Mouse (Mus musculus) mature B cell (primary cell): ENCODE results near the gene Maats1.

Source experiments
- in situ Hi-C: fragments of 300-500 bp; cut with MboI; formaldehyde crosslinking; loops from 2 replicates; pipeline ENCODE4 v1.14.3; 2019

Gene Maats1

DNA sequence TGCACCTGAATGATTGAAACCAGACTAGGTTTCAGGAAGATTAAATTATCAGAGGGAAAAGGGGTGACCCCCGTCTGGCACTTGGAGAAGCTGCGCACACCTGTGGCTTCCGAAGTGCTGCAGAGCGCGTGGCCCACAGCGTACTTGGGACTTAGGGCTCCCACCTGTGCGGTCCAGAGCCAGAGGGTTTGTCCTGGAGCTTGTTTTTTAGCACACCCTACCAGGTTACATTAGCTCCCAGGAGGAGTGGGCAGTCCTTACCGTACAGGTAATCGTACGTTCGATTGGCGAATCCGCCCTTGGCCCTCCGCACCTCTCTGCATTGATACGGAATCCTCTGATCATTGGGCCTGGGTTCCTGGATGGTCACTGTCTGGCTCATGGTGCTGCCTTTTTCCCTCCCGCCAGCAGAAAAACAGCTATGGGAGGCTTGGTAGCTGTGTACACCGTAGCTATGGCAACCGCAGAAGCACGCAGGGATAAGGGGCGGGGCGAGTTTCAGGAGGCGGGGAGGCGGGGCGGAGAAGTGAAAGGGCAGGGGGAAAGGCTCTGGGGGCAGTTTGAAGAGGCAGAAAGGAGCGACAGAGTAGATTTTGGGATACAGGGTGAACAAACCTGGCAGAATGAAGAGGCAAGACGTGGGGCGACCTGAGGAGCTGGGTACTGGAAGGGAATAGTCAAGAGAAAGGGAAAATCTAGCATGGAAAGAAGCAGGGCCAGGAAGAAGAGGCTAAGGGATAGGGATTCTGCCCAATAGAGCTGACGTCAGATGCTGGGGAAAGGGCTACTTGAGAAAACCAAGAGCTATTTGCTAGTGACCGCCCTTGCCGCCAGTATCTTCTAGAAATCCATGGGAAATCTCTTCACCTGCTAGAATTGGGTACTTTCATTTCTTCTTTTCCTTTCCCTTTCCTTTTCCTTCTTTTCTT lies at the start of gene Maats1:
TSS of gene Maats1 (minus strand) at position 748 of the 929 bp plus-strand sequence.
- in situ Hi-C loops = loop anchor here (10.0 kb wide), 2 partner anchors 163 to 383 kb away; no protein-coding TSS in a partner anchor

DNA sequence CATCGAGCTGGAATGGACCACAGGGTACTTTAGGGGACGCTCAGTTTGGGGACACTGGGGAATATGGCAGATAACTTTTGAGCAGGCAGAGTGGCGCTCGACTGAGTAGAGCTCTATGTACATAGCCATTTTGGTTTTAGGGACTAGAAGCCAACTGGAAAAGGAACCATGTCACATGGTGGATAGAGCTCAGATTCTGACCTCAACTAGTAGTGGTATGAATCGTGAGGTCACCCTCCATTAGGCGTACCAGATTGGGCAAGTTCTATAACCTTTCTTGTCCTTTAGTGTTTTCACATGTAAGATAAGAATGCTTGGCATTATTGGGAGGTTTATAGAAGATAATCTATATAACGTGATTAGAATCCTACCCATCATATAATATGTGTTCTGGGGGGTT lies 48.4 kb upstream of the Maats1 start:
- in situ Hi-C loops = no loop called here

- in situ Hi-C loops = no loop called here
Measured at GRCm38 (mm10) chr16:38389284-38389893, 47.4 kb upstream of the Maats1 start.

- in situ Hi-C loops = no loop called here
Measured at GRCm38 (mm10) chr16:38388757-38389156, 46.8 kb upstream of the Maats1 start.

GRCm38 (mm10) chr16:38387389-38387788 lies 45.4 kb upstream of the Maats1 start:
- in situ Hi-C loops = no loop called here

DNA sequence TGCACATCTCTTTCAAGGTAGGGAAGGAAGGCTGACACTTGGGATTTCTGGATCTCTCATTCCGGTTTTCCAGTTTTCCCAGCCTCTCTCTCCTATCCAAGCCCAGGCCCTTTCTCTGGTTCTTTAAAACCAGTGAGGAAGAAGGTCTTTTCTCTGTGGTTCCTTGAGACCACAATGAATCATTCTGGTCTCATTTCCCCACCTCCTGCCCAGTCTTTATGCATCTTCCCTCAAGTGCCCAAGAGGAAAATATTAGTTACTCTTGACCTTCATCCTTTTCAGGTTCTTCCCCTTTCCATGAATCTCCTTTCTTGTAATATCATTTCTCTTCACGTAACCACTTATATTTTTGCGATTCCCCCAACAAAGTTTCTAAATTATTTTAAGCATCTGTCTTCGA lies 43.8 kb upstream of the Maats1 start:
- in situ Hi-C loops = no loop called here

GRCm38 (mm10) chr16:38385184-38385634 lies 43.3 kb upstream of the Maats1 start:
- in situ Hi-C loops = no loop called here

- in situ Hi-C loops = no loop called here
Measured at GRCm38 (mm10) chr16:38383683-38384082, 41.7 kb upstream of the Maats1 start.

DNA sequence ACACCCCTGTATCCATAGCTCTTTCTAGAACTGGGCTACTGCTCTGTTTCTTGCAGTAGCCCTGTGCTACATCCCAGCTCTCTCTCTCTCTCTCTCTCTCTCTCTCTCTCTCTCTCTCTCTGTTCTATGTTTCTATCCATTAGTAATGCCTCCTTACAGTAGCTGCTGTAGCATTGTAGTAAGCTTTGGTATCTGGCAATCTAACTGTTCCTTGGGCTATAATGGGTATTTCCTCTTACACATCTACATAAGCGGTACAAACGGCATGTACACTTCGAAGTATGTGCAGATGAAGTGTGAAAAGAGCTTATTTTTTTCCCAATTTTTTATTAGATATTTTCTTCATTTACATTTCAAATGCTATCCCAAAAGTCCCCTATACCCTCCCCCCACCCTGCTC lies 38.0 kb upstream of the Maats1 start:
- in situ Hi-C loops = no loop called here

- in situ Hi-C loops = no loop called here
Measured at GRCm38 (mm10) chr16:38379493-38379892, 37.5 kb upstream of the Maats1 start.

- in situ Hi-C loops = no loop called here
Measured at GRCm38 (mm10) chr16:38379088-38379487, 37.1 kb upstream of the Maats1 start.

GRCm38 (mm10) chr16:38378591-38378990 lies 36.6 kb upstream of the Maats1 start:
- in situ Hi-C loops = no loop called here

GRCm38 (mm10) chr16:38377546-38377945 lies 35.6 kb upstream of the Maats1 start:
- in situ Hi-C loops = no loop called here

GRCm38 (mm10) chr16:38376841-38377249 lies 34.9 kb upstream of the Maats1 start:
- in situ Hi-C loops = no loop called here

- in situ Hi-C loops = no loop called here
Measured at GRCm38 (mm10) chr16:38376163-38376840, 34.4 kb upstream of the Maats1 start.

- in situ Hi-C loops = no loop called here
Measured at GRCm38 (mm10) chr16:38375182-38375581, 33.2 kb upstream of the Maats1 start.

DNA sequence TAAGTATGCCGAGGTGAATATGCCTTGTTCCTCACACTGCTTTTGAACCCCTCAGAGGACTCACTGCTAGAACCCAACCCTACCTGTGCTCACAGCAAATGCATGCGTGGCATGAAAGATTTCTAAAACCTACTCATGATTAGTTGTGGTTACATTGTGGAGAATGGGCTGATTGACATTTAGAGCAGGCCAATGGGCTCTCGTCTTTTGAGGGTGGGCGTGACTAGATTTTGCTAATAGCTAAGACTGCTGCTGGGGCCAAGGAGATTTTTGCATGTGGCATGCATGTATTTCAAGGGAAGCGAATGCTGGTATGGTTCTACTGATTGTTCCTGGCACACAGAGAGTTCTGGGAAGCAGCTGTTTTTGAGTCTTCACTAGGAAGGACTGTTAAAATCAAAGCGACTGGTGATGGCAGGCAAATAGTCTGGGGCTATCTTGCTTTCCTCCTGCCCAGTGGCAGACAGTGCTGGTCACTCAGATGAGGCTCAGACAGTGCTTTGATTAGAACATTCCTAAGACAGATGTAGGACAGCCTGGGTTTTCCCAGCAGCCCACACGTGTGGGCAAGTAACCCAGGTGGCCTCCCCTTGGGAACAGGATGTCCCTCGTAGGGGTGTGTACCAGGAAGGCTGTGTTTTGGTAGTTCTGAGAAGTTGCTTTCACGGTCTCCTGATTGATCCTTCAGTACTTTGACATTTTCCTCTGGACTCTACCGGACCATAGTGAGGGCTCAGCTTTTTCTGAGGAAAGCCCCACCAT lies 32.6 kb upstream of the Maats1 start:
- in situ Hi-C loops = no loop called here

DNA sequence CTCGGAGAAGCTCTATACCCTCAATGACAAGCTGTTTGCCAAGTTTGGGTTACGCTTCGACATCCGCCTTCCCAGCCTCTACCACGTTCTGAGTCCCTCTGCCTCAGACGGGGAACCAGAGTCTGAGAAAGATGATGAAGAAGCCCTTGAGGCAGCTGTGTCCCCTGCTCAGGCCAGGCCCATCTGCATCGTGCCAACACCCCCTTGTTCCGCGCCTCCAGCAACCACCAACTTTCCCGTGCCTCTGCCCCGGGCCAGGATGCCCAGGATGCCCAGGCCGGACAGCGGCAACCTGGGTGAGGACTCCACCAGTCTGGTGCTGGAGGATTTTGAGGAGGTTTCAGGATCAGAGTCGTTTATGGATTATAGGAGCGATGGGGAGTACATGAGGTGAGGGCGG lies 32.0 kb upstream of the Maats1 start:
- in situ Hi-C loops = no loop called here

GRCm38 (mm10) chr16:38373439-38373838 lies 31.5 kb upstream of the Maats1 start:
- in situ Hi-C loops = no loop called here

DNA sequence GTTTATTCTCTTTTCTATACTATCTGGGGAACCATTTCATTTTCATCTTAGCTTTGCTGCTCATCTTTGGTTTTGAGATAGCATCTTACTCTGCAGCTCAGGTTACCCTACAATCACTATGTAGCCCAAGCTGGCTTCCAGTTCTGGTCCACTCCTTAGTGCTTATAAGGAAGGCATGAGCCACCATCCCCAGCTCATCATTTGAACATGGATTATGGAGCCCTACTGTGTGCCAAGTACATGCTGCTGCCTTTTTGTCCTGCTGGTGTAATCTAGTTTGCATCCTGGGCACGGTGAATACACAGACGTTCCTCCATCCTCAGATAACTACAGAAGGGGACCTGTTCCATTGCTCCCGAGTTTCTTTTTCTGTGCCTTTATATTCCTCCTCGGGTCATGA lies 30.9 kb upstream of the Maats1 start:
- in situ Hi-C loops = no loop called here

DNA sequence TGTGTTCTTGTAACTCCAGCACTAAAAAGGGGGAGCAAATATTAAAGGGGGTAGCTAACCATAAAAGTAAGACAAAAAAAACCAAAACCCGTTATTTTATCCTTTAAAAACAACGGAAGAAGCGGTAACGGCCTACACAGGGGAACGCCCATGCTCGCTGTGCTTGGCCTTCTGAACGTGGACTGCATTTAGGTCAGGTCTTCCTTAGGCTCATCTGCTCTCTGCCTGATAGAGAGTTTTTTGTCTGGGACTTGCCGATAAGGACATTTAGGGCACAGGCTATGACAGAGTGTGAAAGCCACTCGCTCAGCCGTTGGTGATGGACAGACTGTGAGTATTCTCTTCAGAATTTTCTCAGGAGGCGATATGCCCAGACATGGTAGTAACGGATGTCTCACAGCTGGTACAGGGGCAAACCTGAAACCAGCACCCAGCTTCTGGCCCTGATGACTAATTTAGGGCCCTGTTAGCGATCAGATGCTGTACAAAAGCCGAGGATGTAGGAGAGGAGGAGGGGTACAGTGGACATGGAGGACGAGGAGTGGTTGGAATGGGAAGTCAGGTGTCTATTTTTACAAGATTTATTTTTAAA lies 29.9 kb upstream of the Maats1 start:
- in situ Hi-C loops = no loop called here
